Comparison of ENCODE assay signal across 25 mouse cellular contexts in the genomic region with DNA sequence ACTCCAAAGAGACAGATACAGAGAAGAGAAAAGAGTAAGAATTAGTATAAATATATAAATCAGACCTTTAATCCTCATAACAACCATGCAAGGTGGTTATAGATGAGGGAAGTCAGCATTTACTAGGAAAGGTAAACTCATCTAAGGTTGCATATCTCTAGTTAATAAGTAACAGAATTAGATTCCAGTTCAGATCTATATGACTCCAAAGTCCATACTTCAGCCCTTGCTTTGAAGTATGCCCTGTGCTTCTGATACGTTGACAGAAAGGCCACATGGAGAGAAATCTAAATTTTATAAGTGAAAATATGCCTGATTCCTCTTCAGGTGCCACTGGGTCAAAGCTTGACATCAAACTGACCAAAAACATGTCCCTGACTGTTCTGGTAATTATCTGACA.
DNase-seq lines count a peak whose midpoint lies in the region; ATAC-seq and TF ChIP-seq lines count a peak whose summit lies in the region.
"Had no signal": no experiment of that assay in that cellular context is flagged by ENCODE, and none has a peak within 500 bp of the region (broad histone marks: within the 10 kb centered on the region; RNA-seq: fewer than 3 reads in every experiment).

No protein-coding gene starts in this region.

- no peaks in the 10 kb centered on the region for H3K9me3 ChIP-seq in intestine, embryonic 15.5 days
- H3K9me3 ChIP-seq in liver, embryonic 14.5 days (ENCODE audit: control insufficient read depth, low read length), result no peaks in the 10 kb centered on the region
- H3K9me3 ChIP-seq in stomach, embryonic 14.5 days (ENCODE audit: control insufficient read depth, low read depth, low read length), result no peaks in the 10 kb centered on the region
- H3K9me3 ChIP-seq: embryonic facial prominence, embryonic 15.5 days; heart, embryonic 15.5 days; hindbrain, embryonic 15.5 days; limb, embryonic 15.5 days; midbrain, embryonic 10.5 days had no signal

- H3K4me2 ChIP-seq in intestine, embryonic 15.5 days (replicated peaks), result no peak overlapping the region
- H3K4me2 ChIP-seq in liver, embryonic 14.5 days (ENCODE audit: low read depth), result no peak overlapping the region
- H3K4me2 ChIP-seq in stomach, embryonic 14.5 days (replicated peaks; ENCODE audit: low read depth, low read length), result no peak overlapping the region
- H3K4me2 ChIP-seq: embryonic facial prominence, embryonic 15.5 days; heart, embryonic 15.5 days; hindbrain, embryonic 15.5 days; limb, embryonic 15.5 days had no signal

- no peak for DNase-seq in gastrocnemius, adult 2 months
- no peak for DNase-seq in gastrocnemius, adult 8-10 months (ENCODE audit: low spot score in 2 of 2)
- peak in 1 of 3 experiments; percentile 4 for DNase-seq in liver, embryonic 14.5 days (ENCODE audit: low read depth in 3 of 3, low spot score in 3 of 3)
- no peak for DNase-seq in cerebellum, adult 9-11 months
- no peak for DNase-seq in left cerebral cortex, adult 18-20 months (ENCODE audit: low spot score in 2 of 2)
- DNase-seq: adrenal gland, adult 8-10 months; cerebellum, adult 2 months; cerebellum, postnatal 36 days; gastrocnemius, postnatal 25 days; kidney, adult 11 months; layer of hippocampus, adult 9-11 months; left cerebral cortex, postnatal 4 days had no signal

- ATAC-seq in intestine, embryonic 15.5 days, result peak; percentile 93
- peak; percentile 47; the same call in 1 of the 2 replicates for ATAC-seq in liver, embryonic 14.5 days (ENCODE audit: insufficient read depth)
- ATAC-seq in stomach, embryonic 14.5 days (ENCODE audit: insufficient number of reproducible peaks, insufficient read depth, low FRiP score, low read depth), result peak; percentile 71
- ATAC-seq in megakaryocyte progenitor cell, adult 5-6 weeks (replicated peaks; ENCODE audit: poor library complexity), result no peak
- ATAC-seq: activated CD4-positive, CD25-positive, alpha-beta regulatory T cell, adult 4 months; forebrain, embryonic 14.5 days; lung, postnatal 0 days had no signal

- no peaks in the 10 kb centered on the region for H3K27me3 ChIP-seq in intestine, embryonic 15.5 days (replicated peaks)
- no peaks in the 10 kb centered on the region for H3K27me3 ChIP-seq in liver, embryonic 14.5 days (ENCODE audit: control insufficient read depth, insufficient read depth, low read length)
- H3K27me3 ChIP-seq in stomach, embryonic 14.5 days (ENCODE audit: control insufficient read depth, insufficient read depth, low read length), result no peaks in the 10 kb centered on the region
- H3K27me3 ChIP-seq: embryonic facial prominence, embryonic 15.5 days; heart, embryonic 15.5 days; hindbrain, embryonic 15.5 days; limb, embryonic 15.5 days had no signal

- H3K4me1 ChIP-seq in intestine, embryonic 15.5 days (replicated peaks), result no peaks in the 10 kb centered on the region
- peaks cover 0 to 8% of the 10 kb centered on the region in 2 experiments; a peak in 2 of 4 replicates for H3K4me1 ChIP-seq in liver, embryonic 14.5 days (replicated peaks; ENCODE audit: control insufficient read depth in 2 of 2, insufficient read depth in 2 of 2, low read length in 1 of 2)
- H3K4me1 ChIP-seq in stomach, embryonic 14.5 days (ENCODE audit: control insufficient read depth, insufficient read depth, low read length), result no peaks in the 10 kb centered on the region
- H3K4me1 ChIP-seq: embryonic facial prominence, embryonic 15.5 days; hindbrain, embryonic 15.5 days; limb, embryonic 15.5 days had no signal

- 51% methylated on average over 1 of the region's 1 CpGs for WGBS in intestine, embryonic 15.5 days
- 44% methylated on average over 1 of the region's 1 CpGs for WGBS in liver, embryonic 14.5 days (ENCODE audit: insufficient replicate concordance)
- WGBS in stomach, embryonic 14.5 days, result 75% methylated on average over 1 of the region's 1 CpGs

- no peaks in the 10 kb centered on the region for H3K36me3 ChIP-seq in intestine, embryonic 15.5 days
- no peaks in the 10 kb centered on the region for H3K36me3 ChIP-seq in liver, embryonic 14.5 days (replicated peaks; ENCODE audit: control insufficient read depth, insufficient read depth, low read depth)
- no peaks in the 10 kb centered on the region for H3K36me3 ChIP-seq in stomach, embryonic 14.5 days (ENCODE audit: control insufficient read depth, insufficient read depth, low read length)
- H3K36me3 ChIP-seq: embryonic facial prominence, embryonic 15.5 days; heart, embryonic 15.5 days; hindbrain, embryonic 15.5 days; limb, embryonic 15.5 days; midbrain, embryonic 10.5 days had no signal

- TF ChIP-seq CTCF in gastrocnemius, adult 2 months (IDR thresholded peaks at IDR 0.05), result no peak
- TF ChIP-seq CTCF in liver, embryonic 14.5 days (IDR thresholded peaks at IDR 0.05; ENCODE audit: low read depth), result no peak

- intact Hi-C loops in gastrocnemius, adult 2 months (cut with DNase I), result no loop called here

- no peak overlapping the region for H3K9ac ChIP-seq in intestine, embryonic 15.5 days
- H3K9ac ChIP-seq in liver, embryonic 14.5 days (replicated peaks), result no peak overlapping the region
- H3K9ac ChIP-seq in stomach, embryonic 14.5 days (replicated peaks; ENCODE audit: low read depth, low read length), result no peak overlapping the region
- H3K9ac ChIP-seq: embryonic facial prominence, embryonic 15.5 days; heart, embryonic 15.5 days; hindbrain, embryonic 15.5 days; limb, embryonic 15.5 days had no signal

- no peak overlapping the region for H3K4me3 ChIP-seq in gastrocnemius, adult 2 months
- no peak overlapping the region for H3K4me3 ChIP-seq in intestine, embryonic 15.5 days (replicated peaks)
- no peak overlapping the region for H3K4me3 ChIP-seq in liver, embryonic 14.5 days (ENCODE audit: insufficient read depth in 1 of 2, low read depth in 2 of 2, low read length in 2 of 2)
- no peak overlapping the region for H3K4me3 ChIP-seq in stomach, embryonic 14.5 days (ENCODE audit: low read depth, low read length)
- H3K4me3 ChIP-seq: embryonic facial prominence, embryonic 15.5 days; heart, embryonic 15.5 days; hindbrain, embryonic 15.5 days; limb, embryonic 15.5 days; midbrain, embryonic 10.5 days had no signal

- no peak for TF ChIP-seq EP300 in liver, embryonic 14.5 days (IDR thresholded peaks at IDR 0.05; ENCODE audit: low read depth)

- peak overlapping the region; percentile 85 for H3K27ac ChIP-seq in gastrocnemius, adult 2 months
- H3K27ac ChIP-seq in intestine, embryonic 15.5 days, result peak overlapping the region; percentile 42; the same call in 1 of the 2 replicates
- H3K27ac ChIP-seq in liver, embryonic 14.5 days, result no peak overlapping the region
- H3K27ac ChIP-seq in stomach, embryonic 14.5 days (ENCODE audit: low read length), result no peak overlapping the region
- H3K27ac ChIP-seq: embryonic facial prominence, embryonic 15.5 days; heart, embryonic 15.5 days; hindbrain, embryonic 15.5 days; kidney, postnatal 0 days; limb, embryonic 15.5 days; macrophage; midbrain, embryonic 10.5 days had no signal

Comparison
In these comparisons a context has a peak if more than half of its experiments do, and no peak if none do; other contexts are left out.
1. H3K27ac ChIP-seq: peak in gastrocnemius, adult 2 months (single experiment) and intestine, embryonic 15.5 days (single experiment); none in liver, embryonic 14.5 days (single experiment) and stomach, embryonic 14.5 days (single experiment).